Mouse (Mus musculus) kidney, embryonic 16.5 days (tissue): Measurements from ENCODE around the gene Rnasek. TPM values are rescaled to one million over a fixed set of nuclear protein-coding genes. Genes with fewer than 3 reads are reported as not detected.

Source experiments
- ATAC-seq: fragments of 200-750 bp; cut with Nextera tagmentation; 2 replicates; pipeline ENCODE4 v1.8.0; 2017; ENCODE audit warnings: moderate TSS enrichment; ENCODE audit not compliant: low FRiP score, low TSS enrichment
- H3K27ac ChIP-seq: fragments of 300-500 bp; sonication (generic); 2 replicates; pipeline ENCODE4 v1.5.1; 2014; ENCODE audit warnings: low read length
- H3K27me3 ChIP-seq: fragments of 300-500 bp; sonication (generic); 2 replicates; pipeline ENCODE4 v1.6.1; 2014; ENCODE audit warnings: low read length, control low read depth, mixed read lengths; ENCODE audit not compliant: insufficient read depth
- H3K36me3 ChIP-seq: fragments of 300-500 bp; sonication (generic); 2 replicates; pipeline ENCODE4 v1.6.1; 2014; ENCODE audit warnings: low read length, control low read depth, mixed read lengths; ENCODE audit not compliant: insufficient read depth
- H3K4me1 ChIP-seq: fragments of 300-500 bp; sonication (generic); 2 replicates; pipeline ENCODE4 v1.6.1; 2014; ENCODE audit warnings: low read length, control low read depth, mixed read lengths; ENCODE audit not compliant: insufficient read depth
- H3K4me2 ChIP-seq: fragments of 300-500 bp; sonication (generic); replicated peaks from 2 replicates; pipeline ENCODE4 v1.6.1; 2014; ENCODE audit warnings: low read depth, low read length
- H3K4me3 ChIP-seq: fragments of 300-500 bp; sonication (generic); 2 replicates; pipeline ENCODE4 v1.5.1; 2014; ENCODE audit warnings: mild to moderate bottlenecking, low read length
- H3K9ac ChIP-seq: fragments of 300-500 bp; sonication (generic); replicated peaks from 2 replicates; pipeline ENCODE4 v1.6.1; 2014; ENCODE audit warnings: low read length
- H3K9me3 ChIP-seq: fragments of 300-500 bp; sonication (generic); 2 replicates; pipeline ENCODE4 v1.6.1; 2016; ENCODE audit warnings: low read length, control low read depth
- WGBS: fragments of 180-500 bp; shearing (Covaris S2); extraction: QIAGEN DNeasy Blood & Tissue Kit; methylation state at CpG from one replicate; pipeline ENCODE4 v1.1.7; 2014; 5-methylcytosine and 5-hydroxymethylcytosine counted together
- polyA plus RNA-seq: library from polyadenylated mRNA; unstranded; fragments of >200 nt; fragmentation: Nextera tagmentation; extraction: Ambion mirVana; gene quantifications from 2 replicates; pipeline ENCODE4 v1.2.1, GENCODE M21; 2015

Gene Rnasek
- polyA plus RNA-seq, 1 experiment from 2014 or later: 235 TPM

DNA sequence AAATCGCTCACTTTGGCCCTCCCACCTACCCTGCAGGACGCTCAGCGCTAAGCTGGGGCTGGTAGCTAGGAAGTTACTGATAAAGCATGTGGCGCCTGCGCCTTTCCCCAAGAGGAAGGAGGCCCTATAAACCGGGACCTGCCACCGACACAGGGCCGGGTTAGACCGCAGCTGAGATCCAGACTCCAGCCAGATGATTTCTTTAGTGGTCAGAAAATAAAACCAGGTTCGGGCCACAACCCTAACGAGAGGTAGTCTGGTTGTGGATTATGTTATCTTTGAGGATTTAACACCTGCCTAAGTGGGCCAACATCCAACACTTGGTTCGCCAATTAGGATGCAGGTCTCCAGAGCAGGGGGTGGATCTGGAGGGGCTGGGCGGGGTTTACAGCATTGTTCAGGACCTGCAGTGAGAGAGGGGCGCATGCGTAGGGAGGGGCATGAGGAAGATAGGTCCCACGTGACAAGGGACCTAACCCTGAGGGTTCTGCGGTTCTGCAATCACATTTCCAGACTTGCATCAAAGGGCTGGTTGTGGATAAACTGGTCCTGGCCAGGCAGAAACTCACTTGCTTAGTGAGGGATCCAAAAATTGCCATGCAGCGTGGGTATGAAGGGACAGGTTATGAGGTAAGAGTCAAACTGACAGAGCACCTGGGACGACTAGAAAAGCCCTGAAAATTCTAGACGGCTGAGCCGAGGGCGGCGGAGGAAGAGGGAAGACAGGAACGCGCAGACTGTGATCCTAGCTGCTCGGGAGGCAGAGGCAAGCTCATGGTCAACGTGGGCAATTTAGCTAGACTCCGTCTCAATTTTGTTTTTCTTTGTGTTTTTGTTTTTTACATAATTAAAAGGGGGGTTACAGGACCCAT, 18.7 kb downstream of the Rnasek start, which contains the start of gene Slc16a13:
TSS of gene Slc16a13 (minus strand) at position 334 of the 872 bp plus-strand sequence.
- Histone ChIP-seq H3K4me2 (peak within 1 kb of the TSS; percentile 72), H3K27ac (peak within 1 kb of the TSS; percentile 79), H3K36me3 (no peaks in the 10 kb centered on the region), H3K4me3 (peak within 1 kb of the TSS; percentile 53), H3K9me3 (no peaks in the 10 kb centered on the region), H3K27me3 (peaks cover 22% of the 10 kb centered on the region), H3K4me1 (peaks cover 21% of the 10 kb centered on the region), H3K9ac (peak within 1 kb of the TSS; percentile 70)
- under 1% methylated on average over 28 of the region's 28 CpGs for whole genome bisulfite sequencing
- peak; percentile 92 for ATAC-seq

DNA sequence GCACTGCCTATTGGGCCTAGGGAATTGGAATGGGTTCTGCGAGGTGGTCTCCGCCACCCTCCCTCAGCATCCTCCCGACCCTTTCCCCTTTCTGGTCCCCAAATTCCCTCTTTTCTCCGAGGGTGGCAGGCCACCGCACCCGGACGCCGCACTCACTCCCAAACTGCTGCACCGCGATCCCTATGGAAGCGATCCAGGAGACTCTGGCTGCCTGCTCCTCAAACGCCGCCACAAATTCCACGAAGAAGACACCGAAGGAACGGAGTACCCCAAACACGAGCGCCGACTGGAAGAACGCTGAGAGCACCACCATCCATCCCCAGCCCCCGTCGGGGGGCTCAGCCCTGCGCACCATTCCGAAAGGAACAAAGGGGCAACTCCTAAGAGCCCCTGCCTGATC, 19.3 kb downstream of the Rnasek start:
- ATAC-seq: no peak
- peak overlapping the region; percentile 79 for H3K27ac ChIP-seq
- H3K4me3 ChIP-seq: peak overlapping the region; percentile 53
- H3K4me2 ChIP-seq: peak overlapping the region; percentile 72
- H3K4me1 ChIP-seq: peaks cover 21% of the 10 kb centered on the region
- H3K9ac ChIP-seq: peak overlapping the region; percentile 70
- peaks cover 22% of the 10 kb centered on the region for H3K27me3 ChIP-seq
- no peaks in the 10 kb centered on the region for H3K36me3 ChIP-seq
- H3K9me3 ChIP-seq: no peaks in the 10 kb centered on the region
- WGBS: 2% methylated on average over 24 of the region's 24 CpGs

DNA sequence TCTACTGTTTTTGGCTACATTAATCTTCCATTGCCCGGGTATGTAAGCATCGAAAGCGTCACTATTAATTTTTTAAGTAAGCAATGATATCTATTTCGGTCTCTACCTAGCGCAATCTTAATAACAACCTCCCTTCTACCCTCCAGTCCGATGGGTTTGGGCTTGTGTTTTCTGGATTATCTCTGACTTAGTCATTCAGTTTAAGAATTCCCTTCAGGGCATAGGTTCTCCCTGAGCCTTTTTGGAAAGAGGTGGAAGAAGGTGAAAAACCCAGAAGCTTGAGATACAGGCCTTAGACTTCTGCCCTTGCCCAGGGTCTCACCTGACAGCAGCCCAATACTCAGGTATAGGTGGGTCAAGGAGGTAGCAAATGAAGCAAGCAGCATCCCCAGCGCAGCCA, 19.8 kb downstream of the Rnasek start:
- Histone ChIP-seq H3K27me3 (peaks cover 25% of the 10 kb centered on the region), H3K36me3 (no peaks in the 10 kb centered on the region), H3K4me2 (peak overlapping the region; percentile 72), H3K27ac (no peak overlapping the region), H3K4me1 (peaks cover 24% of the 10 kb centered on the region), H3K9ac (peak overlapping the region; percentile 70), H3K4me3 (peak overlapping the region; percentile 53), H3K9me3 (no peaks in the 10 kb centered on the region)
- ATAC-seq: no peak
- 63% methylated on average over 7 of the region's 7 CpGs for WGBS

DNA sequence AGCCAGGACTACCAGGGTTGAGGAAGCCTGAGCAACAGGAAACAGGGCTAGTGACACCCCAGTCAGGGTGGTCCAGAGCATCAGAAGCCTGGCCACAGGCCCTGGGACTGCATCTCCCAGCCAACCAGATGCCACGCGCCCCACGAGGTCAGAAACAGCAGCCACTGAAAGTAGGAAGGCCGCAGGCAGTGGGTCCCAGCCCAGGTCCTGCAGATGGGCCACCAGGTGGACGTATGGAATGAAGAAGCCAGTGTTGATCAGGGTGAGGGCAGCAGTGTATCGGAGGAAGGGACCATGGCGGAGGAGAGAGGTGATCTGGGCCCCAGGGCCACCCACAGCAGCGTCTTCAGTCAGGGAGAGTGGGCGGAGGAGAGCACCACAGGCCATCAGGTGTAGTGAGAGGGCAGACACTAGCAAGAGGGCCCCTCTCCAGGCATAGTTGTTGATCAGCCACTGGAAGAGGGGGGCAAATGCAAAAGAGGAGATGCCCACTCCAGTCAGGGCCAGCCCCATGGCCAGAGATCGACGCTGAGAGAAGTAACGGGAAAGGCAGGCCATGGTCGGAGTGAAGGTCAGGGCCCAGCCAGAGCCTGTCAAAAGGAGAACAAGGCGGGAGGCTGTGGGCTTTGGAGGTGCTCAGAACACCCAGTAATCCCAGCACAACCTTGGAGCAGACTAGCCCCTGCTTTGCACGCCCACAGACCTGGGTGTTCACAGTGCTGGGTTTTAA, 20.7 kb downstream of the Rnasek start:
- H3K27ac ChIP-seq: peak overlapping the region; percentile 19; the same call in 1 of the 2 replicates
- 84% methylated on average over 15 of the region's 15 CpGs for WGBS
- H3K4me3 ChIP-seq: no peak overlapping the region
- H3K27me3 ChIP-seq: peaks cover 35% of the 10 kb centered on the region
- no peaks in the 10 kb centered on the region for H3K36me3 ChIP-seq
- H3K9me3 ChIP-seq: no peaks in the 10 kb centered on the region
- H3K4me2 ChIP-seq: peak overlapping the region; percentile 72; the same call in 1 of the 2 replicates
- no peak for ATAC-seq
- peaks cover 33% of the 10 kb centered on the region for H3K4me1 ChIP-seq
- H3K9ac ChIP-seq: no peak overlapping the region

DNA sequence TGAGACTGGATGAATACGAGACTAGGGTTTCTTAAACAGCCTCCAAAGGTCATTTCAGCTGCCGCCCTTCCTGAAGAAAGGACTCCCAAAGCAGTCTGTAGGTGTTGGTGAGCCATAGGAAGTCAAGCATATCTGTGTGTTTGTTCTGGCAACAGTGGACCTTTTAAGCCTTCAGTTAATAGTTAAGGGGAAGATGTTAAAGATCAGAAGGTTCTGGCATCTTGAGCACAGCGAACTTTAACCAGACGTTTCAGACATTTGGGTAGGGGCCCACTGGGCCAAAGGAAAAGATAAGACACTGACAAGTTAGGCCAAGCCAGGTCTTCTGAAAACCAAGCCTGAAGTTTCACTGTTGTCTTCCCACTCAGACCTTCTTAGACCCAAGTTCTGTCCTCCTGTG, 21.6 kb downstream of the Rnasek start:
- no peak for ATAC-seq
- H3K4me3 ChIP-seq: no peak overlapping the region
- H3K9me3 ChIP-seq: no peaks in the 10 kb centered on the region
- peaks cover 41% of the 10 kb centered on the region for H3K4me1 ChIP-seq
- peak overlapping the region; percentile 37; the same call in 1 of the 2 replicates for H3K27ac ChIP-seq
- WGBS: 62% methylated on average over 4 of the region's 4 CpGs
- H3K36me3 ChIP-seq: no peaks in the 10 kb centered on the region
- peaks cover 42% of the 10 kb centered on the region for H3K27me3 ChIP-seq
- no peak overlapping the region for H3K9ac ChIP-seq
- H3K4me2 ChIP-seq: no peak overlapping the region

DNA sequence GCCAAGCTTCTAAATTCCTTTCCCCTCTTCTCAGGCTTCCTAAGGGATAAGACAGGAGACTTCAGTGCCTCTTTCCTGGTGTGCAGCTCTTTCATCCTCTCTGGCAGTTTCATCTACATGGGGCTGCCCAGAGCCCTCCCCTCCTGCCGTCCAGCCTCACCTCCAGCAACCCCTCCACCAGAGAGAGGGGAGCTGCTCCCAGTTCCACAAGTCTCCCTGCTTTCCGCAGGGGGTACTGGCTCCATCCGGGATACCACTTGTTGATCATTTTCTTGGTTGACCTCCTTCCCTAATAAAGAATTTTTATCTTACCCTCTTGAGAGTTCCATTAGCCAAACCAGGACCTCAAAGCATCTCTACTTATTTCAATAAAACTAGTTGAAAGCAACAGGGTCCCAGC, 23.5 kb downstream of the Rnasek start:
- H3K27ac ChIP-seq: no peak overlapping the region
- H3K9ac ChIP-seq: no peak overlapping the region
- WGBS: 72% methylated on average over 3 of the region's 3 CpGs
- no peak overlapping the region for H3K4me2 ChIP-seq
- H3K4me1 ChIP-seq: peaks cover 31% of the 10 kb centered on the region
- ATAC-seq: no peak
- no peaks in the 10 kb centered on the region for H3K36me3 ChIP-seq
- H3K27me3 ChIP-seq: peaks cover 41% of the 10 kb centered on the region
- no peaks in the 10 kb centered on the region for H3K9me3 ChIP-seq
- no peak overlapping the region for H3K4me3 ChIP-seq

DNA sequence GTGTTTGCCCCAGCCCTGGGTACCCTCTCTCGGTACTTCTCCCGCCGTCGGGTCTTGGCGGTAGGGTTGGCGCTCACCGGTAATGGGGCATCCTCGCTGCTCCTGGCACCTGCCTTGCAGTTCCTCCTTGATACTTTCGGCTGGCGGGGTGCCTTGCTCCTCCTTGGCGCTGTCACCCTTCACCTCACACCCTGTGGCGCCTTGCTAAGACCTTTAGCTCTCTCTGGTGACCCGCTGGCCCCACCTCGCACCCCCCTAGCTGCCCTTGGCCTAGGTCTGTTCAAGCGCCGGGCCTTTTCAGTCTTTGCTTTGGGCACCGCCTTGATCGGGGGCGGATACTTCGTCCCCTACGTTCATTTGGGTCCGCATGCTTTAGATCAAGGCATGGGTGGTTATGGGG, 24.3 kb downstream of the Rnasek start:
- Histone ChIP-seq H3K27me3 (peaks cover 41% of the 10 kb centered on the region), H3K36me3 (no peaks in the 10 kb centered on the region), H3K4me1 (peaks cover 31% of the 10 kb centered on the region), H3K4me3 (0 out of 2 replicates have a peak overlapping the region, but pooled peaks have one; percentile 36), H3K27ac (no peak overlapping the region), H3K9ac (no peak overlapping the region), H3K9me3 (no peaks in the 10 kb centered on the region), H3K4me2 (peak overlapping the region; percentile 63)
- 17% methylated on average over 22 of the region's 22 CpGs for WGBS
- no peak; the same call in 1 of the 2 replicates for ATAC-seq

DNA sequence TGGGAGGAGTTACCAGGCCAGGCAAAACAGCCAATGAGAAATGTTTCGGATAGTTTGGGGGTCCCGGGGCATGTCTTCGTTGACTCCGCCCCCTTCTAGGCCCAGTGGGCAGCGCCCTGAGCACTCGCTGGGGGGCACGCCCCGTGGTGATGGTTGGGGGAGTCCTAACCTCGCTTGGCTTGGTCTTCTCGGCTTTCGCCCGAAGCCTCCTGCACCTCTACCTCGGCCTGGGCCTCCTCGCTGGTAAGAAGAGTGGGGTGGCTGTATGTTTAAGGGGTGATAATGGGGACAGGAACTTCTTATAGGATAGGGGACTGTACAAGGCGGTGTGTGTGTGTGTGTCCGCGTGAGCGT, 24.8 kb downstream of the Rnasek start:
- Histone ChIP-seq H3K4me2 (peak overlapping the region; percentile 63), H3K9ac (no peak overlapping the region), H3K27me3 (peaks cover 41% of the 10 kb centered on the region), H3K9me3 (no peaks in the 10 kb centered on the region), H3K27ac (no peak overlapping the region), H3K4me1 (peaks cover 31% of the 10 kb centered on the region), H3K4me3 (peak overlapping the region; percentile 36), H3K36me3 (no peaks in the 10 kb centered on the region)
- ATAC-seq: peak; percentile 17; the same call in 1 of the 2 replicates
- 7% methylated on average over 16 of the region's 18 CpGs for WGBS

DNA sequence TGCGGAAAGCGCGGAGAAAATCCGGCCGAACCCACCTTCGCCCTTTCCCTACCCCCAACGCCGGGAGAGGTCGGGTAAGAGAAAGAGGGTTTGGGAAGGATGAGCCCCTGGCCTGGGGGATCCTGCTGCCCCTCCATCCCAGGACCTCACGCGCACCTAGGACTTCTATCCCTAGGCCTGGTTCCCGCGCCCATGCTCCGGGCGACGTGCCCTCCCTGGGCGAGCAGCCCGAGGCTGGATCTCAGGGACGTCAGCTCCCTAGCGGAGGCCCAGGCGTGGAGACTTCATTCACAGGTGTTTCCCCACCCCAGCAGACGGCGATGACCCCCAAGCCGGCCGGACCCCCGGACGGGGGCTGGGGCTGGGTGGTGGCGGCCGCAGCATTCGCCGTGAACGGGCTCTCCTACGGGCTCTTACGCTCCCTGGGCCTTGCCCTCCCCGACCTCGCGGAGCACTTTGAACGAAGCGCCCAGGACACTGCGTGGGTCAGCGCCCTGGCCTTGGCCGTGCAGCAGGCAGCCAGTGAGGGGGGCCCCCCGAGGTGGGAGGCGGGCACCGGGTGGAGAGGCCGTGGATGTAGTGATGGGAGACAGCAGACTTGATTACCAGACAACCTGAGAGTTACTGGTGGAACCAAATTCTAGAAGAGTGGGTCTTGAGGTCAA, 25.3 kb downstream of the Rnasek start:
- peak overlapping the region; percentile 36 for H3K4me3 ChIP-seq
- H3K27ac ChIP-seq: no peak overlapping the region
- peak overlapping the region; percentile 56 for H3K9ac ChIP-seq
- no peaks in the 10 kb centered on the region for H3K9me3 ChIP-seq
- peak overlapping the region; percentile 63 for H3K4me2 ChIP-seq
- H3K27me3 ChIP-seq: peaks cover 41% of the 10 kb centered on the region
- WGBS: under 1% methylated on average over 46 of the region's 46 CpGs
- peaks cover 30% of the 10 kb centered on the region for H3K4me1 ChIP-seq
- H3K36me3 ChIP-seq: no peaks in the 10 kb centered on the region
- ATAC-seq: peak; percentile 53; the same call in 1 of the 2 replicates
